Mouse (Mus musculus) neural tube, embryonic 10.5 days (tissue): ENCODE data around the gene Tgif1.

Experiments
- DNase-seq: peaks from one replicate; pipeline ENCODE4 v3.0.0-alpha.2; 2017; ENCODE audit warnings: low spot score; ENCODE audit errors: extremely low spot score

Gene Tgif1

GRCm38 (mm10) chr17:70808837-70809236 is 44.5 kb downstream of the Tgif1 start:
- DNase-seq, result no peak

GRCm38 (mm10) chr17:70807885-70808284 is 45.5 kb downstream of the Tgif1 start:
- DNase-seq, result no peak

- no peak for DNase-seq
Measured at GRCm38 (mm10) chr17:70806600-70806999, 46.7 kb downstream of the Tgif1 start.

- DNase-seq, result no peak
Measured at GRCm38 (mm10) chr17:70805866-70806265, 47.5 kb downstream of the Tgif1 start.

GRCm38 (mm10) chr17:70802022-70802421 is 51.3 kb downstream of the Tgif1 start:
- no peak for DNase-seq

- DNase-seq, result no peak
Measured at GRCm38 (mm10) chr17:70799266-70799665, 54.1 kb downstream of the Tgif1 start.

- DNase-seq, result no peak
Measured at GRCm38 (mm10) chr17:70797773-70798045, 55.6 kb downstream of the Tgif1 start.

GRCm38 (mm10) chr17:70796940-70797772 is 56.2 kb downstream of the Tgif1 start:
- no peak for DNase-seq

- DNase-seq, result no peak
Measured at GRCm38 (mm10) chr17:70795196-70795595, 58.1 kb downstream of the Tgif1 start.

- no peak for DNase-seq
Measured at GRCm38 (mm10) chr17:70794722-70795121, 58.6 kb downstream of the Tgif1 start.

GRCm38 (mm10) chr17:70794291-70794690 is 59.1 kb downstream of the Tgif1 start:
- peak; percentile 59 for DNase-seq
